Mouse (Mus musculus) brain, embryonic 18.5 days (tissue): Measurements from ENCODE around the gene Mlh1.
A peak's percentile ranks its signal among the peaks of the same experiment; 100 is the strongest.

Experiments
- DNase-seq: peaks from one replicate; pipeline ENCODE4 v3.0.0-alpha.2; 2012; ENCODE audit warnings: low read depth, low spot score

The Mlh1 gene

GRCm38 (mm10) chr9:111271434-111272160 is at the start of gene Mlh1, which contains the start of gene Epm2aip1:
Gene Mlh1 (minus strand): TSS chr9:111271791.
Gene Epm2aip1 (plus strand): TSS chr9:111271929.
- peak; percentile 100 for DNase-seq

DNA sequence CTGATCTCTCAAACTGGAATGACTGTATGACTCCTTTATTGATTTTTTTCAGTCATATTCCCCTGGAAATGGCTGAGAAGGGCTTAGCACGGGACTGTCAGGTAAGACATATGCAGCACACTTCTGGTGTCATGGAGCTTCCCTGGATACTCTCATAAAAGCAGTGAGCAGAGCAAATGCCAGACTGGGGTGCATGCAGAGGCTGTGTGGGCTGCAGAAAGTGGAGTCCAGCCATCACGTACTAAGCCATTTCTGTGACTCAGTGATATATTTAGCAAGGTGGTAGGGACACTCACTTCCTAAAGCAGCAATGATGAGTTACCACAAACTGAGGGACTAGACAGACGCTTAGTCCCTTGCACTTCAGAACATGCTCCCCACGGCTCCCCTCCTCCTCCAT is 49.3 kb upstream of the Mlh1 start:
- DNase-seq, result no peak

DNA sequence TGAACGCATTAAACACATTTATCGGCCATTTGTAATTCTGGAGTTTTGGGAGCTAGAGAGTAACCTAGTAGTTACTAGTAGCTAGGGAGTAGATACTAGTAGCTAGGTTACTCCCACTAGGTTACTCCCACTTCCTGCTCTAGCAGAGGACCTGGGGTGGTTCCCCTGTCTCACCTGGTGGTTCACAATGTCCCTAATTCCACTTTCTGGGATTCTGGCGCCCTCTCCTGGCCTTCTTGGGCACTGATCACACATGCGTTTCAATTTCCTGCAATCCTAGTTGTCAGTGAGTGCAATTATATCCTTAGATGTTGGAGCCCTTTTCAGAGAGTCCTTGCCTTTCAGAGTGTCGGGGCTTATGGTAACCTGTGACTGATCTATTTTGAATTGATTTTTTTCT is 42.6 kb upstream of the Mlh1 start:
- no peak for DNase-seq

GRCm38 (mm10) chr9:111313793-111314192 is 42.2 kb upstream of the Mlh1 start:
- DNase-seq, result no peak

DNA sequence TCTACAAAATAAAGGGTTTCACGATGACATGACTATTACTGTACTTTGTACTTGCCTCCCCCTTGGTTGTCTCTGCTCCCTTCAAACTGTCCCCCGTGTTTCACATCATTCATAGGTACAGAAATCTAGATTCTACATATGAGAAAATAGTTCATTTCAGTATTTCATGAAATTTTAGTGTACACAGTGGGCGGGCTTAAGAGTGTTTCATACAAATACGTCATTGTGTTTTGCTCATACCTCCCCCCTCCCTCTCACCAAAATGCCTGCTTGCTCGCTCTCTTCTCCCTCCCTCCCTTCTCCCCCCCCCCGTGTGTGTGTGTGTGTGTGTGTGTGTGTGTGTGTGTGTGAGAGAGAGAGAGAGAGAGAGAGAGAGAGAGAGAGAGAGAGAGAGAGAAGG is 41.7 kb upstream of the Mlh1 start:
- no peak for DNase-seq

DNA sequence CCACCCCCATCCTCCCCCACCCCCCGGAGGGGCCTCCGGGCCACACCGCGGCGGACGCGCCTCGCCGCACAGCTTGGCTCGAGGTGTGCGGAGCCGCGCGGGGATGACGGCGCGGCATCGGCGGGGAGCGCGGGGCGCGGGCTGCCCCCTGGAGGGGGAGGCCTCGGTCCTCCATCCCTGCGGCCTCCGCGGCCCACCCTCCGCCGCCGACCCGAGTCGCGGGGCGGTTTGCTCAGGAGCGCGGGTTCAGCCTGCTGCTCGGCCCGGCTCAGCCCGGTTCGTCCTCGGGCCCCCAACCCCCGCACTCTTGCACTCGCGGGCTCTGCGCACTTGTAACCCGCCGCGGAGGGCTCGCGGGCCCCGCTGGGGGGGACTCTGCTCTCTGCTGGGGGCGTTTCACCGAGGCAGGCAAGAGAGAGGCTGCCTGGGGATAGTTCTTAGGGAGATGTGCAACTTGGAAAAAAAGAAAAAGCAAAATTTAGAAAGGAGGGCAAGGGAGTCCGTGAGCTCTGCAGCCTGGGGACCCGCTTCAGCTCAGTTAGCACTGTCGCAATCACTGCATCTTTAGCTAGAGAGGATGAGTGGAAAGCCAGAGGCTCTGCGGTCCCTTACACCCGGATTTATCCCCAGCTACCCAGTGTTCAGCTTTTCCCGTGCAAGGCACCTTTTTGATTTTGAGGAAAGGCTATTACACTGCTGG is 41.0 kb upstream of the Mlh1 start:
- no peak for DNase-seq

DNA sequence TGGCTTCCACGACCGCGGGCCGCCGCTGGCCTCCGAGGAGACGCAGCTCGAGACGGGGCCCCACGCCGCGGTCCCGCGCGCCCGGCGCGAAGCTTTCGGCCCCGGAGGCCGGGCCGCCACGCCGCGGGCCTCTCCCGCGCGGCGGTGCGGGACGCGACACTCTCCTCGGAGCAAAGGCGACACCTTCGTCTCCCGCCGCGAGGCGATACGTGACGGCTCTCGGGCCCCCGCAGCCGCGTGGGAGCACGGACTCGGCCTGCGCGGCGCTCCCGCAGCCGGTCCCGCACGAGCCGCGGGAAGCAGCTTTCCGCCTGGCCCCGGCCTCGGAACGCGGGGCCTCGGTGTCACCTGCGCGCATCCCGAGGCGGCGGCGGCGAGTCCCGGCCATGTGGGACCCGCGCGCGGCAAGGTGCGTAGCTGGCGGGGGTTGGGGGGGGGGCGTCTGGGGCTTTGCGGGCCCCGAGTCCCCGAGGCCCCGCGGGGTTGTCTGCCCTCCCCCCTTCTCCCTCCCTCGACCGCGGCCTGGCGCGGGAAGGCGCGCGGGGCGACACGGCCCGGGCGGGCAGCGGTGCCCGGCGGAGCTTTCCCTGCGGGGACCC is 40.4 kb upstream of the Mlh1 start:
- DNase-seq, result no peak

GRCm38 (mm10) chr9:111311031-111311842 is 39.6 kb upstream of the Mlh1 start, which contains the start of gene Trank1:
Gene Trank1 (plus strand): TSS chr9:111311739.
- DNase-seq, result no peak

- DNase-seq, result no peak
These were observed 34.6 kb upstream of the Mlh1 start for GRCm38 (mm10) chr9:111306142-111306541.

DNA sequence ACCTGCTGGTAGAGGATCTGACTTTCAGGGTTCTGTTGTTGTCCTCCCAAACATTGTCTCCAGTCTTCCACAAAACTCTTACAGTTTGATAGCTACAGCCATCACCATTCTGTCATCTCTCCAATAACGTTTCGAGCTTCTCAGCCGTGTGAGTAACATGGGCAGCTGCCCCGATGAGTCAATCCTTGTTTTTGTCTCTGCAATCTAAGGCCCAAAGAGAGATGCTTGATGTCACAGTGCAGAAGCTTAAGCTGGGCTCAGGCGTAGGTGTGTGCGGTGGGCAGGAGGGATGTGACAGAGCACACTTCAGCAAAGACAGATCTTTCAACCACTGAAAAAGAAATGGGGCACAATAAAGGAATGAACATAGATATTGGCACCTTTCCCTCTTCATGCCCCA is 32.4 kb upstream of the Mlh1 start:
- no peak for DNase-seq

- no peak for DNase-seq
These were observed 30.7 kb upstream of the Mlh1 start for GRCm38 (mm10) chr9:111302196-111302831.

GRCm38 (mm10) chr9:111298606-111299005 is 27.0 kb upstream of the Mlh1 start:
- DNase-seq, result no peak

DNA sequence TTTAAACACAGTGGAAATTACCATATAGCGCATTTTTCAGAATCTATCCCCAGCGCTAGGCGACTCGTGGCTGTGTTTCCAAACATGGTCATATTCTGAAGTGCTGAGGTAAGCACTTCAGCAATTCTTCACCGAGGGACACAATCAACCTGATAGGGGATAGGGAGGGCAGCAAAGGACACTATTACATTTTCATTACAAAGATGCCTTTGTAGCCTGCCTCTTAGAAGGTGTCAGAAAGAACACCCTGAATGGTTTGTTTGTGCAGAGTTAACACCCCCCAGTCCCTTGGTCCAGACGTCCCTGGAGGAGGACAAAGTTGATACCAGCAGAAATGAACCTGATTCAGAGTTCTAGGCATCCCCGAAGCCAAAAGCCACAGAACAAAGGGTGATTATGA is 24.8 kb upstream of the Mlh1 start:
- DNase-seq, result no peak

GRCm38 (mm10) chr9:111295323-111295722 is 23.7 kb upstream of the Mlh1 start:
- DNase-seq, result no peak

DNA sequence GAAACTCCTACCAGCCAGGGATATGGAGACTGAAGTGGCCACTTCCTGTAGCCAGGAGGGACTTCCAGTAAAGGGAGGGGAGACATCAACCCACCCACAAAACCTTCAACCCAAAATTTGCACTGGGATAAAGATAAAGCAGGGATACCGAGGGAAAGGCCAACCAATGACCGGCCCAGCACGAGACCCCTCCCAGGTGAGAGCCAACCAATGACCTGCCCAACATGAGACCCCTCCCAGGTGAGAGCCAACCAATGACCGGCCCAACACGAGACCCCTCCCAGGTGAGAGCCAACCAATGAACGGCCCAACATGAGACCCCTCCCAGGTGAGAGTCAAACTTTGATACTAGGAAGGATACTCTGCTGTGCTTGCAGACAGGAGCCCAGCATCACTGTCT is 23.3 kb upstream of the Mlh1 start:
- DNase-seq, result no peak

DNA sequence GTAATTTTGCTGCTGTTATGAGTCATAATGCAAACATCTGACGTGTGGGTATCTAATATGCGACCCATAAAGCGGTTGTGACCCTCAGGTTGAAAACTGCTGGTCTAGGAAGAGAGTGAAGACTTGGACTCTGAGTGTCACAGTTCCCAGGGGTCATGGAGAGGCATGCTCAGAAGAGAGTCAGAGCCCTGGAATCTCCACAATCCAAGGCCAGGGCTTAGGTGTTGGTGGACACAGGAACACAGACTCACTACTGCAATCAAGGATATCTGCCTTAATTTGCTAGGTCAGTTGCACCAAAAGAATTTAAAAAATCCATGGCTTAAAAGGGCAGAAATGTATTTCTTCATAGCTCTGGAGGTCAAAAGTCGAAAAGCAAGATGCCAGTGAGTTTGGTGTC is 21.6 kb upstream of the Mlh1 start:
- no peak for DNase-seq

- DNase-seq, result no peak
These were observed 19.0 kb upstream of the Mlh1 start for GRCm38 (mm10) chr9:111290539-111291100.

- DNase-seq, result no peak
These were observed 18.3 kb upstream of the Mlh1 start for GRCm38 (mm10) chr9:111289832-111290339.

DNA sequence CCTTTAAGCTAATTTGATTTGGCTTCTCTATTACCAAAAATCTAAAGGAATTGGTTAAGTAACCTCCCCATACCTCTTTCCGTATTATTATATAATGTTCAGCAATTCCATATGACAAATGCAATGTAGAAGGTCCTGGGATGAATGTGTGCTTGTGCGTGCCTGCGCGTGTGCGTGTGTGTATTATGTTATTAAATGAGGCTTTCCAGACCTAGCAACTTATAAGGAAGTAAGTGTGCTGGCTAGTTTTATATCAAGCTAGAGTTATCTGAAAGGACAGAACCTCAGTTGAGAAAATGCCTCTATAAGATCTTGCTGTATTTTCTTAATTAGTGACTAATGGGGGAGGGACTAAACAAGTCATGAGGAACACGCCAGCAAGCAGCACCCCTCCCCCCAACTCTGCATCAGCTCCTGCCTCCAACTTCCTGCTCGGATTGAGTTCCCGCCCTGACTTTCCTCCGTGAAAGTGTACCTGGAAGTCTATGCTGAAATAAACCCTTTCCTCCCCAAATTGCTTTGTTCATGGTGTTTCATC is 17.8 kb upstream of the Mlh1 start:
- no peak for DNase-seq

GRCm38 (mm10) chr9:111287956-111288355 is 16.4 kb upstream of the Mlh1 start:
- DNase-seq, result no peak

- DNase-seq, result no peak
These were observed 14.9 kb upstream of the Mlh1 start for GRCm38 (mm10) chr9:111286468-111286867.
